Mouse (Mus musculus): ENCODE measurements around the gene Zkscan5. TPM values are rescaled to one million over a fixed set of nuclear protein-coding genes. Genes with fewer than 3 reads are reported as not detected.

Zkscan5 gene
- polyA plus RNA-seq, 1 experiment from 2014 or later: 8.4 TPM

Other genes starting within 250 kb of the Zkscan5 start
- gene Smurf1, start 238.7 kb upstream of the Zkscan5 start, polyA plus RNA-seq (2015; fragmentation: Nextera tagmentation; extraction: Ambion mirVana): 3.5 and 5.0 TPM in 2 replicates
- gene Gm4871, start 171.8 kb upstream of the Zkscan5 start, polyA plus RNA-seq (2015; fragmentation: Nextera tagmentation; extraction: Ambion mirVana): not detected in 2 replicates
- gene 1700018F24Rik, start 161.6 kb upstream of the Zkscan5 start, polyA plus RNA-seq (2015; fragmentation: Nextera tagmentation; extraction: Ambion mirVana): not detected in 2 replicates
- gene Arpc1a, start 120.7 kb upstream of the Zkscan5 start, polyA plus RNA-seq (2015; fragmentation: Nextera tagmentation; extraction: Ambion mirVana): 138 and 141 TPM in 2 replicates
- gene Kpna7, start 120.5 kb upstream of the Zkscan5 start, polyA plus RNA-seq (2015; fragmentation: Nextera tagmentation; extraction: Ambion mirVana): 0.34 and 0.40 TPM in 2 replicates
- 701 and 703 TPM in 2 replicates for gene Arpc1b, start 90.3 kb upstream of the Zkscan5 start, polyA plus RNA-seq (2015; fragmentation: Nextera tagmentation; extraction: Ambion mirVana)
- 62.7 and 66.6 TPM in 2 replicates for gene Pdap1, start 64.3 kb upstream of the Zkscan5 start, polyA plus RNA-seq (2015; fragmentation: Nextera tagmentation; extraction: Ambion mirVana)
- 166 and 178 TPM in 2 replicates for gene Bud31, start 64.2 kb upstream of the Zkscan5 start, polyA plus RNA-seq (2015; fragmentation: Nextera tagmentation; extraction: Ambion mirVana)
- 14.7 and 15.8 TPM in 2 replicates for gene Ptcd1, start 37.5 kb upstream of the Zkscan5 start, polyA plus RNA-seq (2015; fragmentation: Nextera tagmentation; extraction: Ambion mirVana)
- 38.9 and 41.1 TPM in 2 replicates for gene Cpsf4, start 37.3 kb upstream of the Zkscan5 start, polyA plus RNA-seq (2015; fragmentation: Nextera tagmentation; extraction: Ambion mirVana)
- gene Atp5j2, start 12.5 kb upstream of the Zkscan5 start, polyA plus RNA-seq (2015; fragmentation: Nextera tagmentation; extraction: Ambion mirVana): 956 and 964 TPM in 2 replicates
- gene Zkscan14, start 2.7 kb upstream of the Zkscan5 start, polyA plus RNA-seq (2015; fragmentation: Nextera tagmentation; extraction: Ambion mirVana): 8.2 and 8.4 TPM in 2 replicates
- 36.7 and 38.9 TPM in 2 replicates for gene Zfp655, start 27.2 kb downstream of the Zkscan5 start, polyA plus RNA-seq (2015; fragmentation: Nextera tagmentation; extraction: Ambion mirVana)
- 0.49 and 0.66 TPM in 2 replicates for gene Zscan25, start 75.9 kb downstream of the Zkscan5 start, polyA plus RNA-seq (2015; fragmentation: Nextera tagmentation; extraction: Ambion mirVana)
- not detected in 2 replicates for gene Cyp3a57, start 140.7 kb downstream of the Zkscan5 start, polyA plus RNA-seq (2015; fragmentation: Nextera tagmentation; extraction: Ambion mirVana)